Mouse (Mus musculus) midbrain, embryonic 16.5 days (tissue): Measurements from ENCODE around the gene Olfr385. TPM values are rescaled to one million over a fixed set of nuclear protein-coding genes. Genes with fewer than 3 reads are reported as not detected.
"Not testable (repeated sequence)": the region's sequence is repeated elsewhere in the genome, so short reads cannot be mapped to it uniquely, and the experiment has no call there.

Source experiments
- ATAC-seq: fragments of 200-750 bp; cut with Nextera tagmentation; 2 replicates; pipeline ENCODE4 v1.8.0; 2017; ENCODE audit warnings: moderate TSS enrichment
- H3K27ac ChIP-seq: fragments of 300-500 bp; sonication (generic); 2 replicates; pipeline ENCODE4 v1.5.1; 2014; ENCODE audit warnings: mild to moderate bottlenecking, low read length, mixed read lengths
- H3K27me3 ChIP-seq: fragments of 300-500 bp; sonication (generic); 2 replicates; pipeline ENCODE4 v1.6.1; 2014; ENCODE audit warnings: low read depth, low read length, mixed read lengths; ENCODE audit not compliant: control insufficient read depth, insufficient read depth
- H3K36me3 ChIP-seq: fragments of 300-500 bp; sonication (generic); 2 replicates; pipeline ENCODE4 v1.6.1; 2014; ENCODE audit warnings: mild to moderate bottlenecking, low read length, moderate library complexity, mixed read lengths; ENCODE audit not compliant: control insufficient read depth, insufficient read depth
- H3K4me1 ChIP-seq: fragments of 300-500 bp; sonication (generic); 2 replicates; pipeline ENCODE4 v1.6.1; 2014; ENCODE audit warnings: mild to moderate bottlenecking, low read length, mixed read lengths; ENCODE audit not compliant: control insufficient read depth, insufficient read depth
- H3K4me2 ChIP-seq: fragments of 300-500 bp; sonication (generic); 2 replicates; pipeline ENCODE4 v1.6.1; 2014; ENCODE audit warnings: mild to moderate bottlenecking, low read length, mixed read lengths
- H3K4me3 ChIP-seq: fragments of 300-500 bp; sonication (generic); 2 replicates; pipeline ENCODE4 v1.5.1; 2014; ENCODE audit warnings: low read depth, mild to moderate bottlenecking, low read length, moderate library complexity, mixed read lengths
- H3K9ac ChIP-seq: fragments of 300-500 bp; sonication (generic); 2 replicates; pipeline ENCODE4 v1.6.1; 2014; ENCODE audit warnings: low read depth, low read length, mixed read lengths
- H3K9me3 ChIP-seq: fragments of 300-500 bp; sonication (generic); replicated peaks from 2 replicates; pipeline ENCODE4 v1.6.1; 2014; ENCODE audit warnings: mild to moderate bottlenecking, low read length, mixed read lengths; ENCODE audit not compliant: control insufficient read depth, poor library complexity, severe bottlenecking
- WGBS: fragments of 180-500 bp; shearing (Covaris S2); extraction: QIAGEN DNeasy Blood & Tissue Kit; methylation state at CpG from one replicate; pipeline ENCODE4 v1.1.7; 2014; 5-methylcytosine and 5-hydroxymethylcytosine counted together
- polyA plus RNA-seq: library from polyadenylated mRNA; unstranded; fragments of >200 nt; fragmentation: Nextera tagmentation; extraction: Ambion mirVana; gene quantifications from 2 replicates; pipeline ENCODE4 v1.2.1, GENCODE M21; 2015

Gene Olfr385
- not detected in 2 replicates for polyA plus RNA-seq

GRCm38 (mm10) chr11:73592908-73593307 is at the start of gene Olfr385:
Gene Olfr385, minus strand, starts transcription at chr11:73593008.
- no peaks in the 10 kb centered on the region for H3K36me3 ChIP-seq
- H3K4me3 ChIP-seq = no peak within 1 kb of the TSS
- ATAC-seq = no peak
- no peak within 1 kb of the TSS for H3K4me2 ChIP-seq
- H3K27me3 ChIP-seq = no peaks in the 10 kb centered on the region
- H3K9ac ChIP-seq = no peak within 1 kb of the TSS
- 0 out of 2 replicates have a peak, but pooled peaks cover 2% of the 10 kb centered on the region for H3K9me3 ChIP-seq
- H3K27ac ChIP-seq = no peak within 1 kb of the TSS
- H3K4me1 ChIP-seq = no peaks in the 10 kb centered on the region

- H3K4me2 ChIP-seq = no peak within 1 kb of the TSS
- no peak for ATAC-seq
- no peak within 1 kb of the TSS for H3K9ac ChIP-seq
- no peaks in the 10 kb centered on the region for H3K36me3 ChIP-seq
- H3K4me3 ChIP-seq = no peak within 1 kb of the TSS
- no peaks in the 10 kb centered on the region for H3K4me1 ChIP-seq
- no peak within 1 kb of the TSS for H3K27ac ChIP-seq
- H3K9me3 ChIP-seq = no peaks in the 10 kb centered on the region
- no peaks in the 10 kb centered on the region for H3K27me3 ChIP-seq
Observed at GRCm38 (mm10) chr11:73598294-73598693, 5.5 kb upstream of the Olfr385 start, which contains the start of gene Olfr384. Gene Olfr384, plus strand, starts transcription at chr11:73598594.

GRCm38 (mm10) chr11:73583188-73583587 is 9.6 kb downstream of the Olfr385 start:
- H3K4me2 ChIP-seq, H3K36me3 ChIP-seq, ATAC-seq, H3K4me1 ChIP-seq, H3K4me3 ChIP-seq, H3K9ac ChIP-seq, H3K27ac ChIP-seq, H3K27me3 ChIP-seq: not testable (repeated sequence)
- peaks cover 12% of the 10 kb centered on the region; the same call in 1 of the 2 replicates for H3K9me3 ChIP-seq
- WGBS = 89% methylated on average over 1 of the region's 1 CpGs

GRCm38 (mm10) chr11:73579871-73580270 is 12.9 kb downstream of the Olfr385 start:
- Histone ChIP-seq H3K9ac (no peak overlapping the region), H3K27ac (no peak overlapping the region), H3K36me3 (no peaks in the 10 kb centered on the region), H3K4me2 (no peak overlapping the region), H3K4me3 (no peak overlapping the region), H3K27me3 (no peaks in the 10 kb centered on the region), H3K4me1 (no peaks in the 10 kb centered on the region), H3K9me3 (peaks cover 17% of the 10 kb centered on the region; the same call in 1 of the 2 replicates)
- no peak for ATAC-seq

Other genes with a start within 250 kb of the Olfr385 start
- gene Olfr20, start 242.2 kb downstream of the Olfr385 start, polyA plus RNA-seq = not detected in 2 replicates
- not detected in 2 replicates for gene Olfr376, start 221.8 kb downstream of the Olfr385 start, polyA plus RNA-seq
- not detected in 2 replicates for gene Olfr1, start 193.4 kb downstream of the Olfr385 start, polyA plus RNA-seq
- gene Olfr378, start 164.5 kb downstream of the Olfr385 start, polyA plus RNA-seq = not detected in 2 replicates
- gene Olfr380, start 135.5 kb downstream of the Olfr385 start, polyA plus RNA-seq = not detected in 2 replicates
- gene Olfr381, start 101.4 kb downstream of the Olfr385 start, polyA plus RNA-seq = not detected in 2 replicates
- not detected in 2 replicates for gene Olfr382, start 75.8 kb downstream of the Olfr385 start, polyA plus RNA-seq
- gene Olfr384, start 5.6 kb upstream of the Olfr385 start, polyA plus RNA-seq = not detected in 2 replicates
- gene Zfp735, start 95.8 kb upstream of the Olfr385 start, polyA plus RNA-seq = not detected in 2 replicates
- not detected in 2 replicates for gene Olfr389, start 187.7 kb upstream of the Olfr385 start, polyA plus RNA-seq
- gene Olfr390, start 190.0 kb upstream of the Olfr385 start, polyA plus RNA-seq = not detected in 2 replicates
- gene Olfr391-ps, start 210.0 kb upstream of the Olfr385 start, polyA plus RNA-seq = not detected in 2 replicates
- not detected in 2 replicates for gene Olfr392, start 224.0 kb upstream of the Olfr385 start, polyA plus RNA-seq